ENCODE assay signal across 9 mouse cellular contexts in the genomic region with DNA sequence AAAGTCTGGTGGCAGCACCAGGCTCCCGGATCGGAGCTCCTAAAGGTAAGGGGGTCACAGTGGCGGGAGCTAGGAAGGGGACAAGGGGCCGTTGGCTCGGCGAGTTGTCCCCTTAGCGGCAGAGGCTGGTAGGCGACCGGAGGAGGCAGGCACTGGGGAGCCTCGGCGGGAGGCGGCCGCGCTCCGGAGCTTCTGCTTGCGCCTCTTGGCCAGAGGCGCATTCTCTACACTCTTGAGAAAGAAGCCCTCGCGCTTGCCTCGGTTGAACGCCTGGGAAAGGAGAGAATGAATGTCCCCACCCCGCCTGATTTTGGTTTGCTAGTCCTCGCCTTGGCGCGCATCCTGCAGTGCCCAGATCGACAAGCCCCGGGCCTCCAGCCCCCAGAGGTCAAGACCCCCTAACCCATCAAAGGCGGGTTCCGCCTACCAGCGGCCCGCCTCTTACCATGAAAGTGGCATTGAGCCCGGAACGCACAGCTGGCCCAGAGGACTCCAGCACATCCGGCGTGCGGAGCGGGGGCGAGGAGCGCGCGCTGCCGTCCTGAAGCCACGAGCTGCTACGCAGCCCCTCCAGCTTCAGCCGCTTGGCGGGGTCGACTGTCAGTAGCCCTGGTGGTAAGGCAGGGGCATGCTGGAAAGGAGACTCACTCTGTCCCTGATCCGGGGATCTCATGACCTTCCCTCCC. TPM values are rescaled to one million over a fixed set of nuclear protein-coding genes. Genes with fewer than 3 reads are reported as not detected.
A peak's percentile ranks its signal among the peaks of the same experiment; 100 is the strongest.
DNase-seq lines count a peak whose midpoint lies in the region; ATAC-seq and TF ChIP-seq lines count a peak whose summit lies in the region.
"Had no signal": no experiment of that assay in that cellular context is flagged by ENCODE, and none has a peak within 500 bp of the region (broad histone marks: within the 10 kb centered on the region; RNA-seq: fewer than 3 reads in every experiment).

No protein-coding gene starts in this region.

- no peaks in the 10 kb centered on the region for H3K9me3 ChIP-seq in heart, embryonic 13.5 days
- H3K9me3 ChIP-seq in ES-Bruce4 (replicated peaks; ENCODE audit: control insufficient read depth, insufficient read depth, low read length, poor library complexity, severe bottlenecking) = no peaks in the 10 kb centered on the region
- no peaks in the 10 kb centered on the region for H3K9me3 ChIP-seq in forebrain, embryonic 13.5 days (replicated peaks)

- peak overlapping the region; percentile 62 for H3K4me2 ChIP-seq in heart, embryonic 13.5 days
- peak overlapping the region; percentile 67 for H3K4me2 ChIP-seq in forebrain, embryonic 13.5 days

- 10% methylated on average over 48 of the region's 48 CpGs for WGBS in heart, embryonic 13.5 days
- 2% methylated on average over 48 of the region's 48 CpGs for WGBS in forebrain, embryonic 13.5 days

- peaks cover 73% of the 10 kb centered on the region for H3K27me3 ChIP-seq in heart, embryonic 13.5 days (replicated peaks)
- H3K27me3 ChIP-seq in ES-Bruce4 (ENCODE audit: control insufficient read depth, insufficient read depth, low read length, poor library complexity, severe bottlenecking) = no peaks in the 10 kb centered on the region; the same call in none of the 2 replicates
- H3K27me3 ChIP-seq in forebrain, embryonic 13.5 days = peaks cover 58% of the 10 kb centered on the region

- TF ChIP-seq EP300 in ES-Bruce4 (IDR thresholded peaks at IDR 0.05; ENCODE audit: insufficient read depth, low read depth, low read length) = no peak

- ATAC-seq in heart, embryonic 13.5 days (ENCODE audit: extremely low read depth, insufficient number of reproducible peaks, low FRiP score, low TSS enrichment) = no peak
- ATAC-seq in forebrain, embryonic 13.5 days = no peak
- ATAC-seq in megakaryocyte, adult 5-6 weeks (ENCODE audit: poor library complexity, severe bottlenecking) = no peak

- TF ChIP-seq POLR2A in ES-Bruce4 (IDR thresholded peaks at IDR 0.05; ENCODE audit: insufficient read depth, low read length) = no peak

- peaks cover 66% of the 10 kb centered on the region for H3K36me3 ChIP-seq in heart, embryonic 13.5 days
- no peaks in the 10 kb centered on the region for H3K36me3 ChIP-seq in ES-Bruce4 (ENCODE audit: control insufficient read depth, insufficient read depth, low read length, poor library complexity, severe bottlenecking)
- H3K36me3 ChIP-seq in forebrain, embryonic 13.5 days (ENCODE audit: poor library complexity, severe bottlenecking) = no peaks in the 10 kb centered on the region

- no peak for TF ChIP-seq CTCF in ES-Bruce4 (IDR thresholded peaks at IDR 0.05; ENCODE audit: low read depth, low read length)

- H3K27ac ChIP-seq in heart, embryonic 13.5 days (replicated peaks) = no peak overlapping the region
- no peak overlapping the region for H3K27ac ChIP-seq in ES-Bruce4 (ENCODE audit: insufficient read depth, low read length)
- H3K27ac ChIP-seq in forebrain, embryonic 13.5 days = no peak overlapping the region
- H3K27ac ChIP-seq: liver, embryonic 14.5 days had no signal

- H3K4me3 ChIP-seq in heart, embryonic 13.5 days = peak overlapping the region; percentile 25
- H3K4me3 ChIP-seq in ES-Bruce4 (ENCODE audit: low read depth, low read length) = peak overlapping the region; percentile 41
- H3K4me3 ChIP-seq in forebrain, embryonic 13.5 days = peak overlapping the region; percentile 41

- intact Hi-C loops in heart, postnatal 36 days (cut with DNase I) = no loop called here

- 0 out of 2 replicates have a peak overlapping the region, but pooled peaks have one; percentile 1 for H3K9ac ChIP-seq in heart, embryonic 13.5 days
- peak overlapping the region; percentile 22; the same call in 1 of the 2 replicates for H3K9ac ChIP-seq in ES-Bruce4 (ENCODE audit: low read depth, poor library complexity, severe bottlenecking)
- peak overlapping the region; percentile 61 for H3K9ac ChIP-seq in forebrain, embryonic 13.5 days
- H3K9ac ChIP-seq: liver, embryonic 14.5 days had no signal

- peaks cover 18% of the 10 kb centered on the region for H3K4me1 ChIP-seq in heart, embryonic 13.5 days
- H3K4me1 ChIP-seq in ES-Bruce4 (ENCODE audit: control insufficient read depth, insufficient read depth, low read length) = peaks cover 2% of the 10 kb centered on the region
- H3K4me1 ChIP-seq in forebrain, embryonic 13.5 days = peaks cover 18% of the 10 kb centered on the region

- DNase-seq in heart, postnatal 36 days = no peak
- DNase-seq in lung, postnatal 4 days = peak; percentile 60 to 74
- DNase-seq in thymus, postnatal 36 days = no peak
- no peak for DNase-seq in left cerebral cortex, adult 9 months (ENCODE audit: low spot score in 2 of 2)

RNA-seq across cellular contexts. Expression of a gene that starts 10.4 kb away (rescaled TPM):
- 14.1 and 15.4 TPM in 2 replicates for polyA plus RNA-seq in heart, embryonic 13.5 days (2015; fragmentation: Nextera tagmentation; extraction: Ambion mirVana)
- total RNA-seq in heart, postnatal 36 days (2021) = 10 to 100 TPM; 17.4 to 19.4 TPM
- polyA plus RNA-seq in ES-Bruce4 (2011; ENCODE audit: insufficient read depth, insufficient read length, low read depth, missing spikeins) = 4.5 and 5.2 TPM in 2 replicates
- polyA plus RNA-seq in forebrain, embryonic 13.5 days (2015; fragmentation: Nextera tagmentation; extraction: Ambion mirVana) = 4.0 and 4.2 TPM in 2 replicates
- total RNA-seq in megakaryocyte, adult 5-6 weeks (2015) = 5.5 and 7.3 TPM in 2 replicates
- total RNA-seq in megakaryocyte, adult 5-6 weeks (2017) = 17.2 and 21.4 TPM in 2 replicates

RNA-seq across cellular contexts. Expression of a gene that starts 28.0 kb away (rescaled TPM):
- 0.39 and 1.3 TPM in 2 replicates for polyA plus RNA-seq in heart, embryonic 13.5 days (2015; fragmentation: Nextera tagmentation; extraction: Ambion mirVana)
- under 1 TPM; 0.69 to 0.92 TPM for total RNA-seq in heart, postnatal 36 days (2021)
- 1.1 and 1.9 TPM in 2 replicates for polyA plus RNA-seq in ES-Bruce4 (2011; ENCODE audit: insufficient read depth, insufficient read length, low read depth, missing spikeins)
- polyA plus RNA-seq in forebrain, embryonic 13.5 days (2015; fragmentation: Nextera tagmentation; extraction: Ambion mirVana) = 0.19 and 0.71 TPM in 2 replicates
- total RNA-seq in megakaryocyte, adult 5-6 weeks (2015) = 12.0 and 13.3 TPM in 2 replicates
- total RNA-seq in megakaryocyte, adult 5-6 weeks (2017) = 45.9 and 78.0 TPM in 2 replicates

Comparison
In these comparisons a context has a peak if more than half of its experiments do, and no peak if none do; other contexts are left out.
1. H3K9ac ChIP-seq: peak in every context shown above with its lines; median percentile 61 in forebrain, embryonic 13.5 days; 22 in ES-Bruce4; 1 in heart, embryonic 13.5 days.
2. DNase-seq: peak in lung, postnatal 4 days (2 of 2); none in heart, postnatal 36 days (0 of 2), thymus, postnatal 36 days (0 of 2) and left cerebral cortex, adult 9 months (0 of 2).
3. Peak in every context shown above with its lines, with median percentiles within 50 percentile points of each other: H3K4me3 ChIP-seq.